In genomic region chr11:95009629-95010014, GRCm38 (mm10) we compare ENCODE assay signal across 8 mouse cellular contexts. TPM values are rescaled to one million over a fixed set of nuclear protein-coding genes. Genes with fewer than 3 reads are reported as not detected.
DNase-seq lines count a peak whose midpoint lies in the region; ATAC-seq and TF ChIP-seq lines count a peak whose summit lies in the region.

Gene Samd14 (plus strand): TSS chr11:95009879.

- peaks cover 24% of the 10 kb centered on the region for H3K36me3 ChIP-seq in C2C12 (ENCODE audit: control insufficient read depth, insufficient read depth)
- peaks cover 13% of the 10 kb centered on the region; the same call in 1 of the 2 replicates for H3K36me3 ChIP-seq in intestine, postnatal 0 days (ENCODE audit: control insufficient read depth, insufficient read depth)
- peaks cover 22% of the 10 kb centered on the region for H3K36me3 ChIP-seq in limb, embryonic 14.5 days (ENCODE audit: control insufficient read depth, insufficient read depth, low read length)
- H3K36me3 ChIP-seq in midbrain, embryonic 13.5 days: peaks cover 19% of the 10 kb centered on the region

- intact Hi-C loops in gastrocnemius, postnatal 14 days (cut with DNase I; ENCODE audit: low total_unique reads): no loop called here

- WGBS in intestine, postnatal 0 days: under 1% methylated on average over 32 of the region's 32 CpGs
- WGBS in limb, embryonic 14.5 days: 0% methylated on average over 17 of the region's 32 CpGs
- WGBS in midbrain, embryonic 13.5 days: under 1% methylated on average over 18 of the region's 32 CpGs

- peak within 1 kb of the TSS; percentile 86 for H3K4me2 ChIP-seq in intestine, postnatal 0 days (replicated peaks; ENCODE audit: low read depth)
- H3K4me2 ChIP-seq in limb, embryonic 14.5 days (replicated peaks; ENCODE audit: low read depth, low read length, severe bottlenecking): peak within 1 kb of the TSS; percentile 90
- H3K4me2 ChIP-seq in midbrain, embryonic 13.5 days (replicated peaks): peak within 1 kb of the TSS; percentile 94

- peaks cover 21% of the 10 kb centered on the region for H3K79me2 ChIP-seq in C2C12 (ENCODE audit: control insufficient read depth, insufficient read depth)

- peak; percentile 46; the same call in 1 of the 2 replicates for TF ChIP-seq POLR2A in cortical plate, adult 2 months (IDR thresholded peaks at IDR 0.05; ENCODE audit: extremely low read depth, insufficient read depth, low read length)
- TF ChIP-seq POLR2A in limb, embryonic 14.5 days (IDR thresholded peaks at IDR 0.05; ENCODE audit: borderline replicate concordance, extremely low read depth, insufficient read depth, insufficient read length): peak; percentile 67; the same call in 1 of the 2 replicates

- H3K9ac ChIP-seq in intestine, postnatal 0 days (ENCODE audit: low read depth, low read length): peak within 1 kb of the TSS; percentile 58
- peak within 1 kb of the TSS; percentile 90 for H3K9ac ChIP-seq in limb, embryonic 14.5 days (ENCODE audit: low read depth, low read length, severe bottlenecking)
- H3K9ac ChIP-seq in midbrain, embryonic 13.5 days (replicated peaks): peak within 1 kb of the TSS; percentile 100

- H3K27ac ChIP-seq in cortical plate, adult 2 months (ENCODE audit: insufficient read depth, low read length): no peak within 1 kb of the TSS
- H3K27ac ChIP-seq in intestine, postnatal 0 days (ENCODE audit: low read depth, low read length): peak within 1 kb of the TSS; percentile 66
- peak within 1 kb of the TSS; percentile 92 for H3K27ac ChIP-seq in limb, embryonic 14.5 days (replicated peaks; ENCODE audit: low read depth, low read length)
- H3K27ac ChIP-seq in midbrain, embryonic 13.5 days: peak within 1 kb of the TSS; percentile 98

- H3K4me3 ChIP-seq in C2C12 (ENCODE audit: insufficient read depth, poor library complexity, severe bottlenecking): peak within 1 kb of the TSS; percentile 66
- H3K4me3 ChIP-seq in cortical plate, adult 2 months (ENCODE audit: insufficient read depth, low read length): peak within 1 kb of the TSS; percentile 50
- peak within 1 kb of the TSS; percentile 55 for H3K4me3 ChIP-seq in intestine, postnatal 0 days (ENCODE audit: low read depth, low read length)
- H3K4me3 ChIP-seq in limb, embryonic 14.5 days (replicated peaks; ENCODE audit: low read length): peak within 1 kb of the TSS; percentile 85
- peak within 1 kb of the TSS; percentile 77 for H3K4me3 ChIP-seq in midbrain, embryonic 13.5 days (replicated peaks)

- TF ChIP-seq CTCF in C2C12 (IDR thresholded peaks at IDR 0.05; ENCODE audit: control insufficient read depth, insufficient read depth, insufficient read length): no peak
- TF ChIP-seq CTCF in cortical plate, adult 2 months (IDR thresholded peaks at IDR 0.05; ENCODE audit: extremely low read depth, insufficient read depth, low read length): no peak
- no peak for TF ChIP-seq CTCF in intestine, postnatal 0 days (IDR thresholded peaks at IDR 0.05; ENCODE audit: low read depth)

- no peaks in the 10 kb centered on the region for H3K9me3 ChIP-seq in intestine, postnatal 0 days (ENCODE audit: control insufficient read depth)
- H3K9me3 ChIP-seq in limb, embryonic 14.5 days (ENCODE audit: control insufficient read depth, low read length): no peaks in the 10 kb centered on the region
- H3K9me3 ChIP-seq in midbrain, embryonic 13.5 days: no peaks in the 10 kb centered on the region

- peak; percentile 89 for DNase-seq in NIH3T3 (ENCODE audit: low read depth)
- peak; percentile 70 for DNase-seq in gastrocnemius, postnatal 14 days
- DNase-seq in limb, embryonic 14.5 days (ENCODE audit: low spot score): peak; percentile 78

- H3ac ChIP-seq in C2C12 (ENCODE audit: control insufficient read depth, insufficient read length, low read depth): peak within 1 kb of the TSS; percentile 63

- peak; percentile 28 for ATAC-seq in intestine, postnatal 0 days
- peak; percentile 80 for ATAC-seq in limb, embryonic 14.5 days (ENCODE audit: low FRiP score, low read depth)
- peak; percentile 69 for ATAC-seq in midbrain, embryonic 13.5 days
- ATAC-seq in monocyte, adult 5-6 weeks (replicated peaks; ENCODE audit: insufficient number of reproducible peaks, low FRiP score, low TSS enrichment, poor library complexity, severe bottlenecking): no peak

- peaks cover 6% of the 10 kb centered on the region for H3K79me3 ChIP-seq in C2C12 (ENCODE audit: low read depth)

- peaks cover 4% of the 10 kb centered on the region; the same call in 1 of the 2 replicates for H3K4me1 ChIP-seq in cortical plate, adult 2 months (ENCODE audit: control insufficient read depth, insufficient read depth, low read length)
- peaks cover 8% of the 10 kb centered on the region for H3K4me1 ChIP-seq in intestine, postnatal 0 days (replicated peaks; ENCODE audit: control insufficient read depth, insufficient read depth, low read length)
- peaks cover 44% of the 10 kb centered on the region for H3K4me1 ChIP-seq in limb, embryonic 14.5 days (ENCODE audit: control insufficient read depth, insufficient read depth, low read length)
- H3K4me1 ChIP-seq in midbrain, embryonic 13.5 days (replicated peaks): peaks cover 75% of the 10 kb centered on the region

- H3K27me3 ChIP-seq in C2C12 (ENCODE audit: control insufficient read depth, insufficient read depth, insufficient read length): no peaks in the 10 kb centered on the region
- 0 out of 2 replicates have a peak, but pooled peaks cover 4% of the 10 kb centered on the region for H3K27me3 ChIP-seq in intestine, postnatal 0 days (replicated peaks; ENCODE audit: control insufficient read depth, insufficient read depth, low read length)
- no peaks in the 10 kb centered on the region for H3K27me3 ChIP-seq in limb, embryonic 14.5 days (ENCODE audit: control insufficient read depth, insufficient read depth, low read length)
- no peaks in the 10 kb centered on the region for H3K27me3 ChIP-seq in midbrain, embryonic 13.5 days

TF ChIP-seq in C2C12, 6 proteins besides CTCF, POLR2A, EP300 and RAD21:
- TF ChIP-seq MAX (IDR thresholded peaks at IDR 0.05) (no peak), FOSL1 (IDR thresholded peaks at IDR 0.05; ENCODE audit: insufficient read depth, low read length, poor library complexity, severe bottlenecking) (no peak), MYOG (IDR thresholded peaks at IDR 0.05; ENCODE audit: control insufficient read depth, extremely low read depth, insufficient read length) (no peak), CEBPB (IDR thresholded peaks at IDR 0.05; ENCODE audit: low read depth) (no peak), USF1 (IDR thresholded peaks at IDR 0.05; ENCODE audit: low read depth) (no peak)

RNA-seq across cellular contexts. Expression of gene Samd14, which starts in this region (rescaled TPM):
- 14.0 TPM for polyA plus RNA-seq in C2C12 (2012; fragmentation: generic; extraction: Trizol)
- polyA plus RNA-seq in cortical plate, adult 2 months (2012; rRNA removed): 17.8 and 18.0 TPM in 2 replicates
- total RNA-seq in gastrocnemius, postnatal 14 days (2021): 1 to 10 TPM; 1.7 to 2.2 TPM
- 6.5 and 6.9 TPM in 2 replicates for polyA plus RNA-seq in intestine, postnatal 0 days (2015; fragmentation: Nextera tagmentation; extraction: Ambion mirVana)
- 46.0 and 59.7 TPM in 2 replicates for polyA plus RNA-seq in limb, embryonic 14.5 days (2012; rRNA removed)
- polyA plus RNA-seq in limb, embryonic 14.5 days (2014; fragmentation: Nextera tagmentation; extraction: Ambion mirVana): 25.5 and 31.7 TPM in 2 replicates
- 123 and 141 TPM in 2 replicates for polyA plus RNA-seq in midbrain, embryonic 13.5 days (2015; fragmentation: Nextera tagmentation; extraction: Ambion mirVana)
- 0.38 to 1.5 TPM in 2 of 3 replicates, not detected in the other for total RNA-seq in monocyte, adult 5-6 weeks (2017)
